Mouse (Mus musculus) lung, embryonic 16.5 days (tissue): ENCODE data around the gene Pla2g2e. TPM values are rescaled to one million over a fixed set of nuclear protein-coding genes. Genes with fewer than 3 reads are reported as not detected.
"Not testable (repeated sequence)": the region's sequence is repeated elsewhere in the genome, so short reads cannot be mapped to it uniquely, and the experiment has no call there.

Experiments used
- ATAC-seq: fragments of 200-750 bp; cut with Nextera tagmentation; 2 replicates; pipeline ENCODE4 v1.8.0; 2017; ENCODE audit warnings: low read depth, mild to moderate bottlenecking, moderate library complexity
- H3K27ac ChIP-seq: fragments of 300-500 bp; sonication (generic); 2 replicates; pipeline ENCODE4 v1.5.1; 2014; ENCODE audit warnings: mild to moderate bottlenecking, control low read depth, low read length
- H3K27me3 ChIP-seq: fragments of 300-500 bp; sonication (generic); 2 replicates; pipeline ENCODE4 v1.6.1; 2014; ENCODE audit warnings: low read depth, low read length, mixed read lengths; ENCODE audit not compliant: control insufficient read depth, insufficient read depth
- H3K36me3 ChIP-seq: fragments of 300-500 bp; sonication (generic); 2 replicates; pipeline ENCODE4 v1.6.1; 2014; ENCODE audit warnings: low read length; ENCODE audit not compliant: control insufficient read depth, insufficient read depth
- H3K4me1 ChIP-seq: fragments of 300-500 bp; sonication (generic); replicated peaks from 2 replicates; pipeline ENCODE4 v1.6.1; 2014; ENCODE audit warnings: low read length, mixed read lengths; ENCODE audit not compliant: control insufficient read depth, insufficient read depth
- H3K4me2 ChIP-seq: fragments of 300-500 bp; sonication (generic); 2 replicates; pipeline ENCODE4 v1.6.1; 2014; ENCODE audit warnings: low read depth, low read length, control low read depth
- H3K4me3 ChIP-seq: fragments of 300-500 bp; sonication (generic); 2 replicates; pipeline ENCODE4 v1.5.1; 2014; ENCODE audit warnings: mild to moderate bottlenecking, low read length, control low read depth
- H3K9ac ChIP-seq: fragments of 300-500 bp; sonication (generic); 2 replicates; pipeline ENCODE4 v1.6.1; 2014; ENCODE audit warnings: low read length, control low read depth
- H3K9me3 ChIP-seq: fragments of 300-500 bp; sonication (generic); 2 replicates; pipeline ENCODE4 v1.6.1; 2016; ENCODE audit warnings: low read length; ENCODE audit not compliant: control insufficient read depth
- WGBS: fragments of 180-500 bp; shearing (Covaris S2); extraction: QIAGEN DNeasy Blood & Tissue Kit; methylation state at CpG from one replicate; pipeline ENCODE4 v1.1.7; 2014; 5-methylcytosine and 5-hydroxymethylcytosine counted together
- polyA plus RNA-seq: library from polyadenylated mRNA; unstranded; fragments of >200 nt; fragmentation: Nextera tagmentation; extraction: Ambion mirVana; gene quantifications from 2 replicates; pipeline ENCODE4 v1.2.1, GENCODE M21; 2015

The Pla2g2e gene
- polyA plus RNA-seq, 1 experiment from 2014 or later = not detected

GRCm38 (mm10) chr4:138893789-138894188 lies 16.0 kb downstream of the Pla2g2e start:
- not testable (repeated sequence) for H3K4me3 ChIP-seq, H3K9me3 ChIP-seq, H3K9ac ChIP-seq, ATAC-seq, H3K4me2 ChIP-seq, H3K27ac ChIP-seq, H3K27me3 ChIP-seq, H3K4me1 ChIP-seq
- H3K36me3 ChIP-seq = peaks cover 19% of the 10 kb centered on the region; the same call in 1 of the 2 replicates
- 88% methylated on average over 11 of the region's 11 CpGs for WGBS

GRCm38 (mm10) chr4:138899361-138899760 lies 21.6 kb downstream of the Pla2g2e start:
- Histone ChIP-seq H3K4me3 (no peak overlapping the region), H3K9me3 (no peaks in the 10 kb centered on the region), H3K4me1 (no peaks in the 10 kb centered on the region), H3K9ac (no peak overlapping the region), H3K36me3 (peaks cover 25% of the 10 kb centered on the region), H3K27me3 (no peaks in the 10 kb centered on the region), H3K4me2 (no peak overlapping the region), H3K27ac (no peak overlapping the region)
- WGBS = 69% methylated on average over 7 of the region's 7 CpGs
- no peak for ATAC-seq

- no peak for ATAC-seq
- WGBS = 93% methylated on average over 18 of the region's 18 CpGs
- Histone ChIP-seq H3K9me3 (no peaks in the 10 kb centered on the region), H3K27me3 (no peaks in the 10 kb centered on the region), H3K27ac (no peak overlapping the region), H3K9ac (no peak overlapping the region), H3K4me3 (no peak overlapping the region), H3K4me2 (no peak overlapping the region), H3K4me1 (no peaks in the 10 kb centered on the region), H3K36me3 (peaks cover 31% of the 10 kb centered on the region)
Measured at GRCm38 (mm10) chr4:138905624-138906337, 28.0 kb downstream of the Pla2g2e start.

- H3K4me1 ChIP-seq = peaks cover 6% of the 10 kb centered on the region
- peak overlapping the region; percentile 90 for H3K9ac ChIP-seq
- no peak overlapping the region; the same call in 1 of the 2 replicates for H3K27ac ChIP-seq
Measured at GRCm38 (mm10) chr4:138913141-138913787, 35.5 kb downstream of the Pla2g2e start.

GRCm38 (mm10) chr4:138913797-138914196 lies 36.1 kb downstream of the Pla2g2e start, which contains the start of gene Otud3:
Otud3 (minus strand) TSS chr4:138913945.
- no peak within 1 kb of the TSS; the same call in 1 of the 2 replicates for H3K27ac ChIP-seq
- peak within 1 kb of the TSS; percentile 90 for H3K9ac ChIP-seq
- ATAC-seq = peak; percentile 99
- H3K4me1 ChIP-seq = peaks cover 6% of the 10 kb centered on the region
- H3K27me3 ChIP-seq = no peaks in the 10 kb centered on the region
- H3K4me2 ChIP-seq = peak within 1 kb of the TSS; percentile 97
- H3K36me3 ChIP-seq = peaks cover 2% of the 10 kb centered on the region; the same call in 1 of the 2 replicates
- H3K9me3 ChIP-seq = peaks cover 2% of the 10 kb centered on the region; the same call in 1 of the 2 replicates
- under 1% methylated on average over 39 of the region's 39 CpGs for WGBS
- H3K4me3 ChIP-seq = peak within 1 kb of the TSS; percentile 91

More at GRCm38 (mm10) chr4:138913141-138913787, 35.5 kb downstream of the Pla2g2e start:
- H3K4me2 ChIP-seq = peak overlapping the region; percentile 97
- peak; percentile 66 for ATAC-seq
- WGBS = under 1% methylated on average over 52 of the region's 52 CpGs
- H3K36me3 ChIP-seq = peaks cover 2% of the 10 kb centered on the region; the same call in 1 of the 2 replicates
- no peaks in the 10 kb centered on the region for H3K27me3 ChIP-seq
- peak overlapping the region; percentile 91 for H3K4me3 ChIP-seq
- peaks cover 2% of the 10 kb centered on the region; the same call in 1 of the 2 replicates for H3K9me3 ChIP-seq

GRCm38 (mm10) chr4:138917282-138917681 lies 39.5 kb downstream of the Pla2g2e start:
- no peak overlapping the region for H3K27ac ChIP-seq
- H3K4me1 ChIP-seq = peaks cover 8% of the 10 kb centered on the region
- no peak overlapping the region for H3K4me3 ChIP-seq
- no peaks in the 10 kb centered on the region for H3K27me3 ChIP-seq
- WGBS = 84% methylated on average over 9 of the region's 9 CpGs
- H3K9ac ChIP-seq = no peak overlapping the region
- ATAC-seq = no peak
- no peak overlapping the region for H3K4me2 ChIP-seq
- no peaks in the 10 kb centered on the region for H3K36me3 ChIP-seq
- H3K9me3 ChIP-seq = peaks cover 2% of the 10 kb centered on the region; the same call in 1 of the 2 replicates

GRCm38 (mm10) chr4:138921254-138922130 lies 43.8 kb downstream of the Pla2g2e start:
- Histone ChIP-seq H3K4me1 (0 out of 2 replicates have a peak, but pooled peaks cover 2% of the 10 kb centered on the region), H3K4me3 (no peak overlapping the region), H3K4me2 (peak overlapping the region; percentile 43), H3K9me3 (peaks cover 2% of the 10 kb centered on the region; the same call in 1 of the 2 replicates), H3K36me3 (no peaks in the 10 kb centered on the region), H3K9ac (no peak overlapping the region), H3K27me3 (no peaks in the 10 kb centered on the region), H3K27ac (no peak overlapping the region)
- ATAC-seq = 0 out of 2 replicates have a peak, but pooled peaks have one; percentile 27
- whole genome bisulfite sequencing = 36% methylated on average over 20 of the region's 20 CpGs

GRCm38 (mm10) chr4:138922131-138922459 lies 44.4 kb downstream of the Pla2g2e start:
- H3K4me3 ChIP-seq = no peak overlapping the region
- ATAC-seq = peak; percentile 87
- WGBS = 0% methylated on average over 11 of the region's 11 CpGs
- no peak overlapping the region for H3K9ac ChIP-seq
- no peaks in the 10 kb centered on the region for H3K27me3 ChIP-seq
- peaks cover 2% of the 10 kb centered on the region; the same call in 1 of the 2 replicates for H3K9me3 ChIP-seq
- no peak overlapping the region for H3K27ac ChIP-seq
- no peaks in the 10 kb centered on the region for H3K36me3 ChIP-seq
- H3K4me2 ChIP-seq = peak overlapping the region; percentile 43
- H3K4me1 ChIP-seq = 0 out of 2 replicates have a peak, but pooled peaks cover 2% of the 10 kb centered on the region
